Mouse (Mus musculus) Muller cell, postnatal 12 days (primary cell): ENCODE measurements around the gene Ttll5.

Experiments
- DNase-seq: peaks from one replicate; pipeline ENCODE4 v3.0.0-alpha.2; 2015; ENCODE audit errors: inconsistent ontology term

Ttll5 gene

GRCm38 (mm10) chr12:85926897-85927296 lies 102.4 kb downstream of the Ttll5 start:
- no peak for DNase-seq

GRCm38 (mm10) chr12:85928513-85928912 lies 104.1 kb downstream of the Ttll5 start:
- DNase-seq = no peak

GRCm38 (mm10) chr12:85929711-85930110 lies 105.3 kb downstream of the Ttll5 start:
- DNase-seq = peak; percentile 67

GRCm38 (mm10) chr12:85930713-85931112 lies 106.3 kb downstream of the Ttll5 start:
- DNase-seq = no peak

GRCm38 (mm10) chr12:85933241-85933640 lies 108.8 kb downstream of the Ttll5 start:
- DNase-seq = no peak

- DNase-seq = peak; percentile 63
Observed at GRCm38 (mm10) chr12:85937384-85937783, 112.9 kb downstream of the Ttll5 start.

- DNase-seq = peak; percentile 52
Observed at GRCm38 (mm10) chr12:85943456-85943855, 119.0 kb downstream of the Ttll5 start.

GRCm38 (mm10) chr12:85944419-85944818 lies 120.0 kb downstream of the Ttll5 start:
- DNase-seq = no peak

- DNase-seq = no peak
Observed at GRCm38 (mm10) chr12:85947161-85947560, 122.7 kb downstream of the Ttll5 start.

- DNase-seq = no peak
Observed at GRCm38 (mm10) chr12:85949667-85950066, 125.2 kb downstream of the Ttll5 start.

- DNase-seq = no peak
Observed at GRCm38 (mm10) chr12:85950371-85950770, 125.9 kb downstream of the Ttll5 start.

- DNase-seq = no peak
Observed at GRCm38 (mm10) chr12:85951036-85951435, 126.6 kb downstream of the Ttll5 start.

GRCm38 (mm10) chr12:85951822-85952221 lies 127.4 kb downstream of the Ttll5 start:
- DNase-seq = no peak

GRCm38 (mm10) chr12:85952349-85952748 lies 127.9 kb downstream of the Ttll5 start:
- DNase-seq = no peak

- DNase-seq = no peak
Observed at GRCm38 (mm10) chr12:85954167-85954566, 129.7 kb downstream of the Ttll5 start.

- no peak for DNase-seq
Observed at GRCm38 (mm10) chr12:85955062-85955461, 130.6 kb downstream of the Ttll5 start.

GRCm38 (mm10) chr12:85955690-85956089 lies 131.2 kb downstream of the Ttll5 start:
- no peak for DNase-seq

GRCm38 (mm10) chr12:85956251-85956650 lies 131.8 kb downstream of the Ttll5 start:
- DNase-seq = peak; percentile 33

GRCm38 (mm10) chr12:85958460-85958859 lies 134.0 kb downstream of the Ttll5 start:
- no peak for DNase-seq

- DNase-seq = peak; percentile 96
Observed at GRCm38 (mm10) chr12:85959822-85960501, 135.5 kb downstream of the Ttll5 start.

- DNase-seq = no peak
Observed at GRCm38 (mm10) chr12:85960699-85961098, 136.2 kb downstream of the Ttll5 start.

- no peak for DNase-seq
Observed at GRCm38 (mm10) chr12:85963160-85963559, 138.7 kb downstream of the Ttll5 start.

- no peak for DNase-seq
Observed at GRCm38 (mm10) chr12:85963699-85964098, 139.2 kb downstream of the Ttll5 start.

GRCm38 (mm10) chr12:85964436-85964835 lies 140.0 kb downstream of the Ttll5 start:
- DNase-seq = no peak
